Mouse (Mus musculus): ENCODE data around the gene Gstp2. TPM values are rescaled to one million over a fixed set of nuclear protein-coding genes. Genes with fewer than 3 reads are reported as not detected.

The Gstp2 gene
- polyA plus RNA-seq, 1 experiment from 2014 or later = 379 TPM

- no peak for TF ChIP-seq CTCF (IDR thresholded peaks at IDR 0.05)
Measured at GRCm38 (mm10) chr19:4059069-4059740, 13.4 kb upstream of the Gstp2 start, which contains the start of gene Gstp3. Gstp3 (minus strand) TSS chr19:4059569.

DNA sequence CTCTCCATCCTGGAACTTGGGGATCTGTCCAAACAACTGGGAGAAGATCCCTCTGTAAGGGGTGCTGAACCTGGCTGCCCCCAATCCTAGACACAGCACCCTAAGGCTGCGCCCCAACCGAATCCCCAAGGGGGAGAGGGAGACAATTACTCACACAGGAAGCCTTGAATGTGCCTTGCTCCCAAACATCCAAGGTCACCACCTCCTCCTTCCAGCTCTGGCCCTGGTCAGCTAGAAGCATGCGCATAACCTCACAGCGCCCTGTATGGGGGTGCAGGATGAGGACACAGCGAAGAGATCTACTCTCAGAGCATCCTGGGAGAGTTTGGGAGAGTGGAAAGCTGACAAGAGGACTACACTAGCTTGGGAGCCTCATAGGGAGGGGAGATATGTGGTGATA lies 12.8 kb upstream of the Gstp2 start:
- DNase-seq (ENCODE audit: low read depth, low spot score) = no peak
- ChIA-PET POLR2A (no interaction called here), CTCF (interaction anchor here (1.3 kb wide), 1 partner anchor 10 kb away, joined by 3 read pairs; no protein-coding TSS in a partner anchor)
- in situ Hi-C loops (cut with MboI; ENCODE audit: low pct_unique_long_range_greater_than_20kb) = no loop called here
- no peak for TF ChIP-seq CTCF (IDR thresholded peaks at IDR 0.05)
- ATAC-seq = no peak
- no peaks in the 10 kb centered on the region for H3K27me3 ChIP-seq

More at GRCm38 (mm10) chr19:4059069-4059740, 13.4 kb upstream of the Gstp2 start, which contains the start of gene Gstp3:
- H3K27me3 ChIP-seq = no peaks in the 10 kb centered on the region
- ATAC-seq (no peak), DNase-seq (ENCODE audit: low read depth, low spot score) (no peak)
- ChIA-PET CTCF (no interaction called here), POLR2A (no interaction called here)
- in situ Hi-C loops (cut with MboI; ENCODE audit: low pct_unique_long_range_greater_than_20kb) = no loop called here

DNA sequence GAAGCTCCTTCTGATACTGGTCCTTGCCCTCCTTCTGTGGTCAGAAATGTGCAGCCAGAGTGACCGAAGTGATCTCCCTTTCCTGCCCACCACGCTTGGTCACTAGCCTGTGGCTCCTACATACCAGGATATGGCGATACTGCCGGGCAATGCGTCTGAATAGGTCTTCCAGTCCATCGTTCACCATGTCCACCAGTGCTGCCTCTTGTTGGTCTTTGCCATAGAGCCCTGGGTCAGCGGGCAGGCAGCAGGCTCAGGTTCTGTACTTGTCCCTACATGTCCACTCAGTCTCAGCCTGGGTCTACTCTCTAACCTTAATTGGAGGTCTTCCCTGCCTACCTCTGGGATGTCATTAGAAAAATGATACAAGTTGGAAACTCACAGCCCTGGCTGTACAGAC lies 12.1 kb upstream of the Gstp2 start:
- in situ Hi-C loops (cut with MboI; ENCODE audit: low pct_unique_long_range_greater_than_20kb) = no loop called here
- CTCF ChIA-PET = interaction anchor here (1.3 to 1.6 kb wide), 2 partner anchors 10 to 12 kb away, joined by 3 to 4 read pairs; partner anchors contain the start of gene Gstp2
- TF ChIP-seq CTCF (IDR thresholded peaks at IDR 0.05) = no peak

DNA sequence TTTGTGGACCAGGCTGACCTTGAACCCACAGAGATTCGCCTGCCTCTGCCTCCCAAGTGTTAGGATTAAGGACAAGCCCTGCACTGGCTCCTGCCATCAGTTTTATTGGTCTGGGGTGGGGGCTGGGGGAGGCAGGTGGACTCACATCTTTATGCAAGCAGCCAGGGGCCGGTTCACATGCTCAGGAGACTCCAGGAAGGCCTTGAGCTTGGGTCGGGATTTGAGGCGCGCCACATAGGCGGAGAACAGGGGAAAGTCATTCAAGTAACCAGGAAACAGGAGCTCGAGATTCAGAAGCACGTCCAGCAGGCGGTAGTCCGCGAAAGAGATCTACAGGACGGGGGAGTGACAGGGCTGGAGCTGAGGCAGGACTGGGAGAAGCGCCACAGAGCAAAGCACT lies 11.6 kb upstream of the Gstp2 start:
- ChIA-PET CTCF (interaction anchor here (1.3 to 1.6 kb wide), 3 partner anchors 9 to 110 kb away, joined by 3 to 4 read pairs (median 3); partner anchors contain the start of gene Gstp2), POLR2A (interaction anchor here (0.6 to 2.8 kb wide), 2 partner anchors 11 to 84 kb away, joined by 3 to 21 read pairs; partner anchors contain the start of gene Gstp2)

More for the DNA sequence above, 12.1 kb upstream of the Gstp2 start:
- no peak for DNase-seq (ENCODE audit: low read depth, low spot score)
- ATAC-seq = no peak
- POLR2A ChIA-PET = interaction anchor here (2.8 kb wide), 1 partner anchor 11 kb away, joined by 21 read pairs; the partner anchor contains the start of gene Gstp2
- no peaks in the 10 kb centered on the region for H3K27me3 ChIP-seq

GRCm38 (mm10) chr19:4056727-4057126 lies 10.9 kb upstream of the Gstp2 start:
- no peaks in the 10 kb centered on the region for H3K27me3 ChIP-seq
- ChIA-PET CTCF (interaction anchor here (1.3 to 3.3 kb wide), 3 partner anchors 11 to 110 kb away, joined by 3 to 12 read pairs (median 4); partner anchors contain the start of gene Gstp2), POLR2A (interaction anchor here (0.6 to 2.8 kb wide), 4 partner anchors 10 to 133 kb away, joined by 3 to 21 read pairs (median 4); partner anchors contain the start of gene Gstp2)
- no peak for TF ChIP-seq CTCF (IDR thresholded peaks at IDR 0.05)
- no peak for ATAC-seq
- in situ Hi-C loops (cut with MboI; ENCODE audit: low pct_unique_long_range_greater_than_20kb) = no loop called here
- no peak for DNase-seq (ENCODE audit: low read depth, low spot score)

More for the DNA sequence above, 11.6 kb upstream of the Gstp2 start:
- no peaks in the 10 kb centered on the region for H3K27me3 ChIP-seq
- in situ Hi-C loops (cut with MboI; ENCODE audit: low pct_unique_long_range_greater_than_20kb) = no loop called here
- TF ChIP-seq CTCF (IDR thresholded peaks at IDR 0.05) = no peak
- ATAC-seq (no peak), DNase-seq (ENCODE audit: low read depth, low spot score) (no peak)

DNA sequence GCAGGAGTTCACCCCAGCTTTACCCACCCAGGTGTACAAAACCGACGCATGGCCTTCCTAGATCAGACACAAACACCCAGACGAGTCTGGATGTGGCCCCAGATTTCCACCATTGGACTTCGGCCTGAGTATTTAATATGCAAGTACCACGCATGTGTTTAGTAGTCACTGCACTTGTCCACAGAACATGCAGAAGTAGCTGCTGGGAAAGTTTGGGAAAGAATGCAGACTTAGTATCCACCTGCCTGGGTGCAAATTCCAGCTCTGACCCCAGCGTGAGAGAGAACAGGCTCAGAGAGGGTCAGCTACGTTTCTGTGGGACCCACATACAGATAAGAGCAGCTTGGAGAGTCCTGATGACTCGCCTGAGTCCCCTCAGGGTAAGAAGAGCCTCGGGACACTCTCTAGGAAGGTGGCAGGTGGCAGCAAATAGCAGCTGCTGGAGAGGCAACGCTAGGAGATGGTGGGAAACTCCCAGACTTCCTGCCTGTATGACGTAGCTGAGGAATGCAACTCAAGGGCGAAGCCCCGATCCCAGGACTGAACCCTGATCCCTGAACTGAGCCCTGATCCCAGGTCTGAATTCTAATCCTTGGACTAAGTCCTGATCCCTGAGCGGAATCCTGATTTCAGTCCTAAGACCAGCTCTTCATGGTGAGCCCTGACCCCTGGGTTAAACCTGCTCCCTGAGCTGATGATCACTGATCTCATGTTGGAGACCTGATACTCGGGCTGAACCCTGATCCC lies 10.3 kb upstream of the Gstp2 start:
- ATAC-seq = no peak
- in situ Hi-C loops (cut with MboI; ENCODE audit: low pct_unique_long_range_greater_than_20kb) = no loop called here
- H3K27me3 ChIP-seq = no peaks in the 10 kb centered on the region
- CTCF ChIA-PET = interaction anchor here (1.3 to 3.3 kb wide), 3 partner anchors 28 to 109 kb away, joined by 3 to 12 read pairs (median 7); no protein-coding TSS in a partner anchor
- POLR2A ChIA-PET = interaction anchor here (0.6 to 2.8 kb wide), 3 partner anchors 9 to 357 kb away, joined by 3 to 21 read pairs (median 5); partner anchors contain the start of gene Gstp2
- no peak for TF ChIP-seq CTCF (IDR thresholded peaks at IDR 0.05)
- no peak for DNase-seq (ENCODE audit: low read depth, low spot score)

GRCm38 (mm10) chr19:4055216-4055946 lies 9.6 kb upstream of the Gstp2 start:
- CTCF ChIA-PET = interaction anchor here (2.0 to 3.3 kb wide), 2 partner anchors 29 to 35 kb away, joined by 7 to 12 read pairs; no protein-coding TSS in a partner anchor
- no peak for TF ChIP-seq CTCF (IDR thresholded peaks at IDR 0.05)
- DNase-seq (ENCODE audit: low read depth, low spot score) = no peak
- in situ Hi-C loops (cut with MboI; ENCODE audit: low pct_unique_long_range_greater_than_20kb) = no loop called here
- POLR2A ChIA-PET = interaction anchor here (0.7 to 2.8 kb wide), 2 partner anchors 9 to 357 kb away, joined by 3 to 21 read pairs; partner anchors contain the start of gene Gstp2
- no peaks in the 10 kb centered on the region for H3K27me3 ChIP-seq
- ATAC-seq = no peak

- DNase-seq (ENCODE audit: low read depth, low spot score) = no peak
- H3K27me3 ChIP-seq = no peaks in the 10 kb centered on the region
- CTCF ChIA-PET = interaction anchor here (2.0 to 3.3 kb wide), 2 partner anchors 30 to 35 kb away, joined by 7 to 12 read pairs; no protein-coding TSS in a partner anchor
- POLR2A ChIA-PET = no interaction called here
- ATAC-seq = no peak
- in situ Hi-C loops (cut with MboI; ENCODE audit: low pct_unique_long_range_greater_than_20kb) = loop anchor here (5.0 kb wide), 2 partner anchors 33 to 37 kb away; no protein-coding TSS in a partner anchor
- TF ChIP-seq CTCF (IDR thresholded peaks at IDR 0.05) = no peak
Measured at GRCm38 (mm10) chr19:4054613-4055012, 8.8 kb upstream of the Gstp2 start.

DNA sequence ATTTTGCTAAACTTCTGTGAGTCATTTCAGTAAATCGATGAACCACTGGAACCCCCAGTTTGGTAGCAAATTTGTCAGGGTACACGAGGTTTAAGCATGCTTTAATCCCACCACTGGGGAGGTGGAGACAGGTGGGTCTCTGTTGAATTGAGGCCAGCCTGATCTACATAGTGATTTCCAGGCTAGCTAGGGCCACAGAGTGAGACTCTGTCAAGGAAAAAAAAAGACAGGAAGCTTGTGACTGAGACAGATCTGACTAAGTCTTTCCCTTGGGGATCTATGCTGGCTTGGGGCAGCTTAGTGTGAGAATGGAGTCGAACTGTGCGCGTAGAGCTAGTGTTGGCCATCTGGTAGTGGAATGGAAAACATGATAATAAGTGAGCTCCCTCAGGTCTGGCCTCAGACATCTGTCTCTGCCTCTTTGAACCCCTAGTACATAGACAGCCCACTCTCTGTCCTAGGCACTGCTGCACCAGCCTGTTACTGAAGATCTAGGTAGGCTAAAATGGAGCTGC lies 6.8 kb upstream of the Gstp2 start:
- TF ChIP-seq CTCF (IDR thresholded peaks at IDR 0.05) = no peak
- ATAC-seq (no peak), DNase-seq (ENCODE audit: low read depth, low spot score) (no peak)
- POLR2A ChIA-PET = interaction anchor here (0.5 to 0.8 kb wide), 2 partner anchors 46 to 162 kb away, joined by 3 read pairs; no protein-coding TSS in a partner anchor
- no peaks in the 10 kb centered on the region for H3K27me3 ChIP-seq
- in situ Hi-C loops (cut with MboI; ENCODE audit: low pct_unique_long_range_greater_than_20kb) = loop anchor here (5.0 kb wide), 2 partner anchors 35 kb away; no protein-coding TSS in a partner anchor
- CTCF ChIA-PET = interaction anchor here (0.8 to 2.0 kb wide), 18 partner anchors 8 to 176 kb away, joined by 3 to 31 read pairs (median 4); partner anchors contain the start of genes Cabp2, Cdk2ap2, Gstp1 and Ndufv1

Measured in Patski (cell line).